Mouse (Mus musculus) limb, embryonic 11.5 days (tissue): Measurements from ENCODE around the gene Mill2. TPM values are rescaled to one million over a fixed set of nuclear protein-coding genes. Genes with fewer than 3 reads are reported as not detected.
A peak's percentile ranks its signal among the peaks of the same experiment; 100 is the strongest.

ENCODE experiments used
- ATAC-seq: fragments of 200-750 bp; cut with Nextera tagmentation; 2 replicates; pipeline ENCODE4 v1.8.0; 2017; ENCODE audit warnings: low read depth; ENCODE audit not compliant: insufficient number of reproducible peaks, low FRiP score, low TSS enrichment
- DNase-seq: peaks from one replicate; pipeline ENCODE4 v3.0.0-alpha.2; 2015; ENCODE audit warnings: low spot score
- H3K27ac ChIP-seq: fragments of 300-500 bp; sonication (generic); replicated peaks from 2 replicates; pipeline ENCODE4 v1.5.1; 2014; ENCODE audit warnings: low read depth, mild to moderate bottlenecking, low read length
- H3K27me3 ChIP-seq: fragments of 300-500 bp; sonication (generic); 2 replicates; pipeline ENCODE4 v1.6.1; 2014; ENCODE audit warnings: mild to moderate bottlenecking, low read length, mixed read lengths; ENCODE audit not compliant: control insufficient read depth, insufficient read depth
- H3K36me3 ChIP-seq: fragments of 300-500 bp; sonication (generic); 2 replicates; pipeline ENCODE4 v1.6.1; 2014; ENCODE audit warnings: mild to moderate bottlenecking, low read length, moderate library complexity, mixed read lengths; ENCODE audit not compliant: control insufficient read depth, insufficient read depth
- H3K4me1 ChIP-seq: fragments of 300-500 bp; sonication (generic); 2 replicates; pipeline ENCODE4 v1.6.1; 2014; ENCODE audit warnings: low read length, mixed read lengths; ENCODE audit not compliant: control insufficient read depth, insufficient read depth
- H3K4me2 ChIP-seq: fragments of 300-500 bp; sonication (generic); 2 replicates; pipeline ENCODE4 v1.6.1; 2014; ENCODE audit warnings: low read depth, mild to moderate bottlenecking, moderate library complexity; ENCODE audit not compliant: severe bottlenecking
- H3K4me3 ChIP-seq: fragments of 300-500 bp; sonication (generic); 2 replicates; pipeline ENCODE4 v1.5.1; 2014; ENCODE audit warnings: low read depth, low read length
- H3K9ac ChIP-seq: fragments of 300-500 bp; sonication (generic); 2 replicates; pipeline ENCODE4 v1.6.1; 2014; ENCODE audit warnings: mild to moderate bottlenecking, low read length
- H3K9me3 ChIP-seq: fragments of 300-500 bp; sonication (generic); 2 replicates; pipeline ENCODE4 v1.6.1; 2016; ENCODE audit warnings: low read length; ENCODE audit not compliant: control insufficient read depth
- WGBS: fragments of 180-500 bp; shearing (Covaris S2); extraction: QIAGEN DNeasy Blood & Tissue Kit; methylation state at CpG from one replicate; pipeline ENCODE4 v1.1.7; 2014; 5-methylcytosine and 5-hydroxymethylcytosine counted together
- polyA plus RNA-seq: library from polyadenylated mRNA; unstranded; fragments of >200 nt; fragmentation: Nextera tagmentation; extraction: Ambion mirVana; gene quantifications from 2 replicates; pipeline ENCODE4 v1.2.1, GENCODE M21; 2014

The Mill2 gene
- polyA plus RNA-seq, 1 experiment from 2014 or later = not detected

DNA sequence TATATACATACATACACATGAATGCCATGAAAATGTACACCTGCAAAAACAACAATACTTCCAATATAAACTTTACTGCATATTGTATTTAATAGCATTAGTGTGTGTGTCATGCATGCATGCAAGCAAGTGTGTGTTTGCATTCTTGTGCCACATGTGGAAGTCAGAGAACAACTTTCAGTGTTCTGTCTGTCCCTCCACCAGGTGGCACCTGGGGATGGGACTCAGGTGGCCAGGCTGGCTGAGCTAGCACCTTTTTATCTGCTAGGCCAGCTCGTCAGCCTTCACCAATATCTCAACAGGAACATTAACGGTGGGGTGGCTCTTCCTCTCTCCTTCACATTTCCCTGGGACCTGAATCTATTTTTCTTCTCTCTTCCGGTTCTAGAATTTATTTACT lies 62.7 kb downstream of the Mill2 start:
- 79% methylated on average over 3 of the region's 3 CpGs for WGBS
- no peak overlapping the region for H3K9ac ChIP-seq
- H3K4me2 ChIP-seq = no peak overlapping the region
- no peaks in the 10 kb centered on the region for H3K36me3 ChIP-seq
- ATAC-seq (no peak), DNase-seq (no peak)
- H3K27ac ChIP-seq = no peak overlapping the region
- no peak overlapping the region for H3K4me3 ChIP-seq
- H3K27me3 ChIP-seq = no peaks in the 10 kb centered on the region
- no peaks in the 10 kb centered on the region for H3K9me3 ChIP-seq
- no peaks in the 10 kb centered on the region for H3K4me1 ChIP-seq

DNA sequence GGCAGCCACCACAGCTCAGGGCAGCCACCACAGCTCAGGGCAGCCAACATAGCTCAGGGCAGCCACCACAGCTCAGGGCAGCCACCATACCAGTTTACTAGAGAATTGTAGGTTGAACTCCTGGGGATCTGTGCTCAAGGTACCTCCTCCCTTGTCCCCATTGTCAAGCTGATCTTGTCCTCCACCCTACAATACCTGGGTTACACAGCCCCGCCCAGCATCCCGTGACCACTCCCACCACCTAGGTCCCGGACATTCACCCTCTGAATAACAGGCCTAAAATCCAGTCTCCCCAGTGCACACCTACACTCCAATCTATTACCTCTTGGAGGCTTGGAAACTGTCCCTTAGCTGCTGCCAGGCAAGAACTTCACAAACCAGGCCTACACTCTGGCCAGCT lies 65.2 kb downstream of the Mill2 start:
- no peak for DNase-seq
- no peak overlapping the region for H3K4me2 ChIP-seq
- ATAC-seq = no peak
- WGBS = 70% methylated on average over 3 of the region's 3 CpGs
- no peaks in the 10 kb centered on the region for H3K4me1 ChIP-seq
- H3K9ac ChIP-seq = no peak overlapping the region
- H3K27ac ChIP-seq = no peak overlapping the region
- H3K4me3 ChIP-seq = no peak overlapping the region
- H3K9me3 ChIP-seq = no peaks in the 10 kb centered on the region
- no peaks in the 10 kb centered on the region for H3K36me3 ChIP-seq
- H3K27me3 ChIP-seq = no peaks in the 10 kb centered on the region

DNA sequence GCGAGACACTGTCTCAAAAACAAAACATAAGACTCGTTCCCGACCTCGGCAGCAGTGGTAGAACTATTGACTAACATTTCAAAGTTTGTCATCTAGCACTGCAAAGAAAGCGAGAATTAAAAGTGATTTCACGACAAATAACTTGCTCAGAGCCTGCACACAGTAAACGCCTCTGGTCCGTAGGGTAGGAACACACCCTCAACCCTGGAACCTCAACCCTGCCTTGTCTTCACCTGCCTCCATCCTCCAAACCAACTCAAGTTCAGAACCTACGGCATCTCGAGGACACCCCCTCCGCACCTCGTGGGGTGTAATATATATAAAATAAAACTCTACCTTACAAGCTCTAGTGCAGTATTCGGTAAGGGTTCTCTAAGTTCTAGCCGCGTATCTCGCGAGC lies 70.0 kb downstream of the Mill2 start:
- H3K4me1 ChIP-seq = 0 out of 2 replicates have a peak, but pooled peaks cover 3% of the 10 kb centered on the region
- 9% methylated on average over 17 of the region's 17 CpGs for WGBS
- ATAC-seq (no peak), DNase-seq (no peak)
- H3K9me3 ChIP-seq = no peaks in the 10 kb centered on the region
- peak overlapping the region; percentile 64 for H3K9ac ChIP-seq
- H3K27ac ChIP-seq = no peak overlapping the region
- peak overlapping the region; percentile 62 for H3K4me2 ChIP-seq
- no peaks in the 10 kb centered on the region for H3K27me3 ChIP-seq
- H3K36me3 ChIP-seq = no peaks in the 10 kb centered on the region
- peak overlapping the region; percentile 64 for H3K4me3 ChIP-seq

DNA sequence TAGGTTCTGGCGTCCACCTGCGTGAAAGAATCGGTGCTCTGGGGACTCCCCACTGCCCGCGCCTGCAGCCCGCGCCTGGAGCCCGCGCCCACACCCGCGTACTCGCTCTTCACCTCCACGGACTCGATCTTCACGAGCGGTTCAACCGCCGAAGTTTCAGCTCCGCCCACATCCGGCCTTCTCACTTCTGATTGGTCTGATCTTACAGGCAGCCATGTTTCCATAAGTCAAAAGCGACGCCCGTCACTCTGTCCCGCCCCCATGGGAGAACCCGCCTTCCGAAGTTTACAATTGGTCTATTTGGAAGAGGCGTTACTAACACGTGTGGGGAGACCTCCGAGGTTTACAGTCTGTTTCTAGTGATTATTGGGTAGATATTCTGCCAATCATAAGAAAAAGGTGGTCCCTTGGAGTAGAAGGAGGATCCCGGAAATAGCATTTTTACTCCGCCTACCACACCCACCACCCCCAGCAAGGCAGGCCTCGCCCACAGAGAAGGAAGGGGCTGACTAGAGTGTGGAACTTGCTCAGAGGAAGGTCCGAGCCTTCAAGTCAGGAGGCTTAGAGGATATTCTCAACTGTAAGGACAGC lies 70.6 kb downstream of the Mill2 start, which contains the start of gene Ccdc61:
TSS of gene Ccdc61 (minus strand) at position 175 of the 591 bp plus-strand sequence.
- 0 out of 2 replicates have a peak, but pooled peaks cover 3% of the 10 kb centered on the region for H3K4me1 ChIP-seq
- no peak within 1 kb of the TSS for H3K27ac ChIP-seq
- H3K9ac ChIP-seq = peak within 1 kb of the TSS; percentile 64
- no peaks in the 10 kb centered on the region for H3K9me3 ChIP-seq
- WGBS = under 1% methylated on average over 33 of the region's 33 CpGs
- ATAC-seq (peak; percentile 100), DNase-seq (peak; percentile 98)
- H3K36me3 ChIP-seq = no peaks in the 10 kb centered on the region
- peak within 1 kb of the TSS; percentile 64 for H3K4me3 ChIP-seq
- no peaks in the 10 kb centered on the region for H3K27me3 ChIP-seq
- H3K4me2 ChIP-seq = peak within 1 kb of the TSS; percentile 62

Other genes starting within 250 kb of the Mill2 start
- not detected in 2 replicates for gene Psg23, start 223.5 kb upstream of the Mill2 start, polyA plus RNA-seq
- gene Psg21, start 183.2 kb upstream of the Mill2 start, polyA plus RNA-seq = not detected in 2 replicates
- not detected in 2 replicates for gene Psg20, start 153.8 kb upstream of the Mill2 start, polyA plus RNA-seq
- not detected in 2 replicates for gene Psg22, start 121.9 kb upstream of the Mill2 start, polyA plus RNA-seq
- not detected in 2 replicates for gene Psg19, start 41.4 kb upstream of the Mill2 start, polyA plus RNA-seq
- gene Psg17, start 18.4 kb upstream of the Mill2 start, polyA plus RNA-seq = not detected in 2 replicates
- gene Pglyrp1, start 31.4 kb downstream of the Mill2 start, polyA plus RNA-seq = 0.38 and 0.45 TPM in 2 replicates
- gene Ccdc61, start 70.4 kb downstream of the Mill2 start, polyA plus RNA-seq = 22.5 and 23.4 TPM in 2 replicates
- 0.29 and 0.33 TPM in 2 replicates for gene Nova2, start 85.9 kb downstream of the Mill2 start, polyA plus RNA-seq
- gene Nanos2, start 147.4 kb downstream of the Mill2 start, polyA plus RNA-seq = not detected in 2 replicates
- 4.5 and 5.7 TPM in 2 replicates for gene Mypop, start 151.3 kb downstream of the Mill2 start, polyA plus RNA-seq
- 31.4 and 32.5 TPM in 2 replicates for gene Irf2bp1, start 164.1 kb downstream of the Mill2 start, polyA plus RNA-seq
- 0.21 and 0.44 TPM in 2 replicates for gene Foxa3, start 183.6 kb downstream of the Mill2 start, polyA plus RNA-seq
- gene Sympk, start 184.4 kb downstream of the Mill2 start, polyA plus RNA-seq = 36.0 and 37.6 TPM in 2 replicates
- not detected in 2 replicates for gene Rsph6a, start 214.7 kb downstream of the Mill2 start, polyA plus RNA-seq
- 18.8 and 25.6 TPM in 2 replicates for gene Dmwd, start 236.3 kb downstream of the Mill2 start, polyA plus RNA-seq
- gene Dmpk, start 243.9 kb downstream of the Mill2 start, polyA plus RNA-seq = 8.6 and 9.2 TPM in 2 replicates